Mouse (Mus musculus) heart, postnatal 0 days (tissue): Measurements from ENCODE around the gene Abraxas2. TPM values are rescaled to one million over a fixed set of nuclear protein-coding genes. Genes with fewer than 3 reads are reported as not detected.

Source experiments
- ATAC-seq: fragments of 200-750 bp; cut with Nextera tagmentation; 2 replicates; pipeline ENCODE4 v1.8.0; 2017; ENCODE audit warnings: low read depth, moderate number of reproducible peaks, moderate library complexity; ENCODE audit not compliant: insufficient read depth
- DNase-seq: peaks from one replicate; pipeline ENCODE4 v3.0.0-alpha.2; 2016; ENCODE audit warnings: low spot score
- H3K27ac ChIP-seq: fragments of 300-500 bp; sonication (generic); 2 replicates; pipeline ENCODE4 v1.5.1; 2014; ENCODE audit warnings: low read depth, mild to moderate bottlenecking
- H3K27me3 ChIP-seq: fragments of 300-500 bp; sonication (generic); 2 replicates; pipeline ENCODE4 v1.6.1; 2014; ENCODE audit warnings: low read length, mixed read lengths; ENCODE audit not compliant: control insufficient read depth, insufficient read depth
- H3K36me3 ChIP-seq: fragments of 300-500 bp; sonication (generic); replicated peaks from 2 replicates; pipeline ENCODE4 v1.6.1; 2014; ENCODE audit warnings: low read length, mixed read lengths; ENCODE audit not compliant: control insufficient read depth, insufficient read depth
- H3K4me1 ChIP-seq: fragments of 300-500 bp; sonication (generic); 2 replicates; pipeline ENCODE4 v1.6.1; 2014; ENCODE audit warnings: antibody characterized with exemption; ENCODE audit not compliant: control insufficient read depth, insufficient read depth
- H3K4me2 ChIP-seq: fragments of 300-500 bp; sonication (generic); 2 replicates; pipeline ENCODE4 v1.6.1; 2014; ENCODE audit warnings: low read depth, mild to moderate bottlenecking, low read length, moderate library complexity
- H3K4me3 ChIP-seq: fragments of 300-500 bp; sonication (generic); 2 replicates; pipeline ENCODE4 v1.5.1; 2014; ENCODE audit warnings: low read depth, low read length
- H3K9ac ChIP-seq: fragments of 300-500 bp; sonication (generic); replicated peaks from 2 replicates; pipeline ENCODE4 v1.6.1; 2014; ENCODE audit warnings: low read depth, low read length, mixed read lengths
- H3K9me3 ChIP-seq: fragments of 300-500 bp; sonication (generic); replicated peaks from 2 replicates; pipeline ENCODE4 v1.6.1; 2016; ENCODE audit warnings: low read length; ENCODE audit not compliant: control insufficient read depth
- CTCF ChIP-seq: IDR thresholded peaks from 2 replicates; pipeline ENCODE4 v1.5.1; 2016; ENCODE audit warnings: antibody characterized with exemption, control low read depth, low read depth
- EP300 ChIP-seq: IDR thresholded peaks from 2 replicates; pipeline ENCODE4 v1.6.1; 2016; ENCODE audit warnings: antibody characterized with exemption, low read depth
- WGBS: fragments of 180-500 bp; shearing (Covaris S2); extraction: QIAGEN DNeasy Blood & Tissue Kit; methylation state at CpG from one replicate; pipeline ENCODE4 v1.1.7; 2014; 5-methylcytosine and 5-hydroxymethylcytosine counted together
- polyA plus RNA-seq: library from polyadenylated mRNA; unstranded; fragments of >200 nt; fragmentation: Nextera tagmentation; extraction: Ambion mirVana; gene quantifications from 2 replicates; pipeline ENCODE4 v1.2.1, GENCODE M21; 2015
- total RNA-seq: library from RNA; depleted of rRNA; stranded (reverse); fragments of >200 nt; gene quantifications from 2 replicates; pipeline ENCODE4 v1.2.3, GENCODE M21; 2014; ENCODE audit warnings: low replicate concordance

The Abraxas2 gene
- total and polyA plus RNA-seq, 2 experiments from 2014 or later = 24.1 to 25.7 TPM

DNA sequence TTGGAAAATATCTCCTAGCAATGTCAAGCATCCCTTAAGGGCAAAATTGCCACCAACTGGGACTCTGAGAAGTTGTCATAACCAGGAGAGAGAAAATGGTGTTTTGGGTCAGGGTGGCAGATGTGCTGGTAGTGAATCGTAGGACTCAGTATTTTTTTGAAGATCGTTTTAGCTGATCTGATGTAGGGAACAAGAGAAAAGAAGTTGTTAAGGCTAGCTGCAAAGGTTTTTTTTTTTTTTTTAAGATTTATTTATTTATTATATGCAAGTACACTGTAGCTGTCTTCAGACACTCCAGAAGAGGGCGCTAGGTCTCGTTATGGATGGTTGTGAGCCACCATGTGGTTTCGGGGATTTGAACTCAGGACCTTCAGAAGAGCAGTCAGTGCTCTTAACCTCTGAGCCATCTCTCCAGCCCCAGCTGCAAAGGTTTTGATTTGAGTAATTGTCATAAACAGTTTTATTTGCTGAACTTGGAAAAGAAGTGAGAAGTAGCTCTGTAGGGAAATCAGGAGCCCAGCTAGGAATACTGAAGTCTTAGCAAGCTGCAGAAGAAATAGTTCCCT is 899 bp upstream of the Abraxas2 start:
- ATAC-seq (no peak), DNase-seq (no peak)
- WGBS = 66% methylated on average over 5 of the region's 5 CpGs
- H3K4me3 ChIP-seq = no peak overlapping the region
- no peak for TF ChIP-seq CTCF
- TF ChIP-seq EP300 = no peak
- H3K27ac ChIP-seq = no peak overlapping the region
- no peaks in the 10 kb centered on the region for H3K9me3 ChIP-seq
- no peak overlapping the region for H3K9ac ChIP-seq
- H3K27me3 ChIP-seq = no peaks in the 10 kb centered on the region
- no peaks in the 10 kb centered on the region for H3K36me3 ChIP-seq
- H3K4me1 ChIP-seq = peaks cover 8% of the 10 kb centered on the region; the same call in 1 of the 2 replicates
- no peak overlapping the region for H3K4me2 ChIP-seq

DNA sequence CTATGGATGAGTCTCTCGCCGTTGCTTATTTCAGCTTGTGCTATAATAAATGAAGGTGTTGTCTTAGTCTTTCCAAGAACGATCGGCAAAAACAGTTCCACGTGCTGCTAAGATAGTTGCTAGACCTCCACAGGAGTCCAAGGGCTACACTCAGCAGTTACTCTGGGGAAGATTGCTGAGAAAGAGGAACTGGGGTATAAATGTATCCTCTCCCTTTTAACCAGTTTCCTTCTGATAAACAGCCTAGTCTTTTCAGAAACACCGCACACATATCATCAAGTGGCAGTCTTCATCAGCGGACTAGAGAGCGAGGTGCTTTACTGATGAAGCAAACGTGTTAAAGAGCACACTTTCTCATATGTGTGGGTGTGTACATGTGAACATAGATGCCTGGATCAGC is 7.3 kb downstream of the Abraxas2 start:
- TF ChIP-seq CTCF = no peak
- Histone ChIP-seq H3K4me2 (no peak overlapping the region), H3K4me3 (no peak overlapping the region), H3K36me3 (peaks cover 60% of the 10 kb centered on the region), H3K9ac (no peak overlapping the region), H3K9me3 (no peaks in the 10 kb centered on the region), H3K4me1 (no peaks in the 10 kb centered on the region), H3K27ac (no peak overlapping the region), H3K27me3 (no peaks in the 10 kb centered on the region)
- DNase-seq (no peak), ATAC-seq (no peak)
- 92% methylated on average over 9 of the region's 9 CpGs for WGBS

- ATAC-seq (no peak), DNase-seq (no peak)
- Histone ChIP-seq H3K9ac (no peak overlapping the region), H3K4me1 (no peaks in the 10 kb centered on the region), H3K27me3 (no peaks in the 10 kb centered on the region), H3K4me3 (no peak overlapping the region), H3K4me2 (no peak overlapping the region), H3K9me3 (no peaks in the 10 kb centered on the region), H3K27ac (no peak overlapping the region), H3K36me3 (peaks cover 92% of the 10 kb centered on the region)
- WGBS = 92% methylated on average over 2 of the region's 2 CpGs
- TF ChIP-seq EP300 (no peak), CTCF (no peak)
Observed at GRCm38 (mm10) chr7:132873043-132873442, 14.0 kb downstream of the Abraxas2 start.

DNA sequence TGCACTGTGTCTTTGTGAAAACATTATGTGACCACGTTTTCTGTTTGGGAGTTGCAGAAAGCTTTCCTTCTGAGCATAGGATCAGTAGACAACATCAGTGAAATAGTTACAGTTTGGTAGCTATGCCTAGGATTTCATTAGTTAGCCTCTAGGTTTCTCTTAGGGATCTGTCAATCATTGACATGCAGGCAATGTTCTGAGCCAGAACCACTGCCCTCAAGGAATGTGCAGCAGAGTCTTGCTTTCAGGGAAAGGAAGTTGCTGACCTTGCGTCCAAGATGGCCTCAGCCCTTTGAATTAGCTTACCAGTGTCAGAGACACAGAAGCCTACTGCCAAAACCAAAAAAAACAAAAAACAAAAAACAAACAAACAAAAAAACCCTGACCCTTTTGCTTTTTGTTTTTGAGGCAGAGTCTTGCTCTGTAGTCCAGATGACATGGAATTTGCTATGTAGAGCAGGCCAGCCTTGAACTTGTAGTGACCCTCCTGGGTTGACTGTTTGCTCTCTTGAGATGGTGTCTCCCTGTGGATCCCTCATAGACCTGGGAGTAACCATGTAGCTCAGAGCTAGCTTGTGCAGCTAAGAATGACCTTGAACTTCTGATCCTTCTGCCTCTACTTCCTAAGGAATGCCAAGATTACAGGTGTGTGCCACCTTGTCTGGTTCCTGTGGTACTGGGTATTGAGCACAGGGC is 16.5 kb downstream of the Abraxas2 start:
- no peak for ATAC-seq

GRCm38 (mm10) chr7:132880276-132880675 is 21.3 kb downstream of the Abraxas2 start:
- Histone ChIP-seq H3K27me3 (no peaks in the 10 kb centered on the region), H3K4me1 (no peaks in the 10 kb centered on the region), H3K4me2 (no peak overlapping the region), H3K36me3 (peaks cover 93% of the 10 kb centered on the region), H3K9me3 (no peaks in the 10 kb centered on the region), H3K4me3 (no peak overlapping the region), H3K9ac (no peak overlapping the region), H3K27ac (no peak overlapping the region)
- ATAC-seq (no peak), DNase-seq (no peak)
- WGBS = 48% methylated on average over 1 of the region's 1 CpGs
- TF ChIP-seq CTCF = no peak

More for the DNA sequence above, 16.5 kb downstream of the Abraxas2 start:
- no peak overlapping the region for H3K27ac ChIP-seq
- H3K4me1 ChIP-seq = no peaks in the 10 kb centered on the region
- H3K27me3 ChIP-seq = no peaks in the 10 kb centered on the region
- no peak overlapping the region for H3K4me3 ChIP-seq
- no peak for TF ChIP-seq CTCF
- no peak for TF ChIP-seq EP300
- no peak overlapping the region for H3K4me2 ChIP-seq
- no peak for DNase-seq
- H3K36me3 ChIP-seq = peaks cover 94% of the 10 kb centered on the region
- WGBS = 85% methylated on average over 2 of the region's 2 CpGs
- no peaks in the 10 kb centered on the region for H3K9me3 ChIP-seq
- no peak overlapping the region for H3K9ac ChIP-seq

- Histone ChIP-seq H3K4me3 (no peak overlapping the region), H3K9ac (no peak overlapping the region), H3K9me3 (no peaks in the 10 kb centered on the region), H3K27ac (no peak overlapping the region), H3K4me2 (no peak overlapping the region), H3K4me1 (no peaks in the 10 kb centered on the region), H3K36me3 (peaks cover 72% of the 10 kb centered on the region), H3K27me3 (no peaks in the 10 kb centered on the region)
- TF ChIP-seq CTCF = peak; percentile 29
- TF ChIP-seq EP300 = no peak
- no peak for ATAC-seq
- no peak for DNase-seq
- WGBS = 67% methylated on average over 2 of the region's 2 CpGs
Observed at GRCm38 (mm10) chr7:132882343-132882742, 23.3 kb downstream of the Abraxas2 start.
